Mouse (Mus musculus): ENCODE data around the gene Lyz1. TPM values are rescaled to one million over a fixed set of nuclear protein-coding genes. Genes with fewer than 3 reads are reported as not detected.

Gene Lyz1
- polyA plus RNA-seq, 1 experiment from 2014 or later: 0.29 TPM

GRCm38 (mm10) chr10:117272023-117272422, 20.6 kb downstream of the Lyz1 start:
- Histone ChIP-seq H3K9ac (ENCODE audit: low read length) (no peak overlapping the region), H3K36me3 (ENCODE audit: control insufficient read depth, insufficient read depth, low read length) (no peaks in the 10 kb centered on the region), H3K27me3 (ENCODE audit: control insufficient read depth, insufficient read depth, low read length) (no peaks in the 10 kb centered on the region), H3K4me2 (replicated peaks; ENCODE audit: low read depth) (no peak overlapping the region), H3K4me3 (ENCODE audit: low read depth, low read length) (no peak overlapping the region), H3K4me1 (replicated peaks; ENCODE audit: control insufficient read depth, insufficient read depth) (no peaks in the 10 kb centered on the region), H3K27ac (replicated peaks) (no peak overlapping the region), H3K9me3 (ENCODE audit: control insufficient read depth, low read length) (no peaks in the 10 kb centered on the region)
- TF ChIP-seq CTCF (IDR thresholded peaks at IDR 0.05; ENCODE audit: low read depth): peak; percentile 66
- no peak for TF ChIP-seq EP300 (optimal IDR thresholded peaks at IDR 0.05)
- no peak for ATAC-seq (ENCODE audit: low FRiP score, low TSS enrichment)
- no peak for DNase-seq (ENCODE audit: low spot score)

- Histone ChIP-seq H3K4me3 (ENCODE audit: low read depth, low read length) (no peak overlapping the region), H3K36me3 (ENCODE audit: control insufficient read depth, insufficient read depth, low read length) (no peaks in the 10 kb centered on the region), H3K4me1 (replicated peaks; ENCODE audit: control insufficient read depth, insufficient read depth) (no peaks in the 10 kb centered on the region), H3K9me3 (ENCODE audit: control insufficient read depth, low read length) (no peaks in the 10 kb centered on the region), H3K4me2 (replicated peaks; ENCODE audit: low read depth) (no peak overlapping the region), H3K27ac (replicated peaks) (no peak overlapping the region), H3K9ac (ENCODE audit: low read length) (no peak overlapping the region), H3K27me3 (ENCODE audit: control insufficient read depth, insufficient read depth, low read length) (no peaks in the 10 kb centered on the region)
- TF ChIP-seq CTCF (IDR thresholded peaks at IDR 0.05; ENCODE audit: low read depth) (no peak), EP300 (optimal IDR thresholded peaks at IDR 0.05) (no peak)
- DNase-seq (ENCODE audit: low spot score): no peak
- ATAC-seq (ENCODE audit: low FRiP score, low TSS enrichment): no peak
These were observed 32.8 kb downstream of the Lyz1 start for GRCm38 (mm10) chr10:117259870-117260269.

GRCm38 (mm10) chr10:117238603-117239002, 54.1 kb downstream of the Lyz1 start, which contains the start of gene 9530003J23Rik:
Gene 9530003J23Rik, minus strand, starts transcription at chr10:117238703.
- no peak for DNase-seq (ENCODE audit: low spot score)
- no peak for ATAC-seq (ENCODE audit: low FRiP score, low TSS enrichment)
- Histone ChIP-seq H3K27ac (replicated peaks) (no peak within 1 kb of the TSS), H3K27me3 (ENCODE audit: control insufficient read depth, insufficient read depth, low read length) (no peaks in the 10 kb centered on the region), H3K4me2 (replicated peaks; ENCODE audit: low read depth) (no peak within 1 kb of the TSS), H3K9ac (ENCODE audit: low read length) (no peak within 1 kb of the TSS), H3K4me3 (ENCODE audit: low read depth, low read length) (no peak within 1 kb of the TSS), H3K9me3 (ENCODE audit: control insufficient read depth, low read length) (no peaks in the 10 kb centered on the region), H3K4me1 (replicated peaks; ENCODE audit: control insufficient read depth, insufficient read depth) (no peaks in the 10 kb centered on the region), H3K36me3 (ENCODE audit: control insufficient read depth, insufficient read depth, low read length) (no peaks in the 10 kb centered on the region)
- WGBS: 74% methylated on average over 12 of the region's 12 CpGs
- no peak for TF ChIP-seq EP300 (optimal IDR thresholded peaks at IDR 0.05)
- TF ChIP-seq CTCF (IDR thresholded peaks at IDR 0.05; ENCODE audit: low read depth): no peak

Other genes with a start within 250 kb of the Lyz1 start
- gene Lrrc10, start 247.5 kb downstream of the Lyz1 start, polyA plus RNA-seq (2015; fragmentation: Nextera tagmentation; extraction: Ambion mirVana): not detected in 2 replicates
- 119 and 122 TPM in 2 replicates for gene Cct2, start 229.1 kb downstream of the Lyz1 start, polyA plus RNA-seq (2015; fragmentation: Nextera tagmentation; extraction: Ambion mirVana)
- 11.6 and 11.9 TPM in 2 replicates for gene Frs2, start 144.3 kb downstream of the Lyz1 start, polyA plus RNA-seq (2015; fragmentation: Nextera tagmentation; extraction: Ambion mirVana)
- gene Yeats4, start 68.4 kb downstream of the Lyz1 start, polyA plus RNA-seq (2015; fragmentation: Nextera tagmentation; extraction: Ambion mirVana): 36.9 and 38.2 TPM in 2 replicates
- not detected in 2 replicates for gene 9530003J23Rik, start 54.2 kb downstream of the Lyz1 start, polyA plus RNA-seq (2015; fragmentation: Nextera tagmentation; extraction: Ambion mirVana)
- gene Lyz2, start 10.5 kb downstream of the Lyz1 start, polyA plus RNA-seq (2015; fragmentation: Nextera tagmentation; extraction: Ambion mirVana): 48.9 and 54.0 TPM in 2 replicates
- 52.5 and 53.6 TPM in 2 replicates for gene Cpsf6, start 87.1 kb upstream of the Lyz1 start, polyA plus RNA-seq (2015; fragmentation: Nextera tagmentation; extraction: Ambion mirVana)